Mouse (Mus musculus) gastrocnemius, postnatal 4 days (tissue): ENCODE measurements around the gene Fgfr2. TPM values are rescaled to one million over a fixed set of nuclear protein-coding genes. Genes with fewer than 3 reads are reported as not detected.

Experiments
- DNase-seq, 2 experiments: peaks; one replicate each; pipeline ENCODE4 v3.0.0; 2021 to 2022; ENCODE audit warnings: low spot score in 2 of 2, mixed read lengths in 2 of 2
- total RNA-seq, 2 experiments: library from RNA; stranded (reverse); gene quantifications; 2 replicates each; pipeline ENCODE4 v1.2.3; 2021

Gene Fgfr2
- total RNA-seq, 2 experiments from 2014 or later: 6.5 to 8.0 TPM

DNA sequence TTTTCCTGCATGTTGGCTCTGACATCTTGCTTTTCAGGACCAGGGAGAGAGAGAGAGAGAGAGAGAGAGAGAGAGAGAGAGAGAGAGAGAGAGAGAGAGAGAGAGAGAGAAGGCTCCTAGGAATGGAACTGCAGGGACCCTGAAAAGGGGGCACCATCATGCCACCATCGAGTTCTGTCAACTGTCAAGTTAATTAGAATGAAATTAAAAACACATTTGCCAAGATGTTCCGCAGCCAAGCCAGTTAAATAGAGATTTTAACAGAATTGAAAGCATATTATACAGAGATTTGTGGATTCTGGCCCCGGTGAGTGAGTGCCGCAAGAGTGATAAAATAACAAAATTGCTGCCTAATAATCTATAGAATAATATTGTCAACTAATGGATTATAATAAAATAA is 1400.8 kb downstream of the Fgfr2 start:
- no peak for DNase-seq

DNA sequence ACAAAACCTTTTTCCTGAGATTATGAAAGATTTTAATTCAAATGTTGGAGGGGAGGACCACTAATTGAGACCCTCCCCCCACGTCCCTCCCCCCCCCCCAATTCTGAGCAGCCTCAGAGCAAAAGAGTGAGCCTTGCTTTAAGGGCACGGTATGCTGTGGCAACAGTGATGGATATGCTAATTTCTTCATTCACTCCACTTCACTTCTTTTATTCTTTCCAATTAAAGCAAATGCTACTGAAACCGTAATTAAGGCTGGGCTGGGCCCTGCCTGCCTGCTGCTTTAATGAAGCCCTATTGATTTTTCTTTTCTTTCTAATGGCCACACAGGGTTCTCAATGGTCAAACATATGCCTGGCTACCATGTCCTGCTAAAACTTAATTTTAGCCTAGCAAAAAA is 1404.9 kb downstream of the Fgfr2 start:
- DNase-seq: no peak

DNA sequence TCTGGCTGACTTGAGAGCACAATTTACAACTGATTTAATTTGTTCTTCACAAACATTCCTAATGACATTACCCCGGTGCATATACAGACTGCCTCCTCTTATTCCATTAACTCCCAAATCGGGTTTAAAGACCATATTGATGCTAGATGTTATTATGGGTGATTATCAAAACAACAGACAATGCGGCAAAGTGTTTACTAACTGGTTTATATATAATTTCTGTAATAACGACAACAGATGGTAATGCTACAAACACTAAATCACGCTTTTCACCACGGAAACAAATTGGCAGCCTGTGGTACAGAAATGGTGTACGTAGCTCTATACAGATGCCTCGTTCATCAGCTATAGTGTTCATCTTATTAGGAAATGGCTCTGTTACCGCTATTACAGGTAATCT is 1410.1 kb downstream of the Fgfr2 start:
- no peak for DNase-seq

- DNase-seq: no peak
Measured at GRCm38 (mm10) chr7:131696889-131697288, 1426.3 kb downstream of the Fgfr2 start.

GRCm38 (mm10) chr7:131687324-131687723 is 1435.8 kb downstream of the Fgfr2 start:
- no peak for DNase-seq

GRCm38 (mm10) chr7:131677126-131677525 is 1446.0 kb downstream of the Fgfr2 start:
- DNase-seq: no peak

GRCm38 (mm10) chr7:131670586-131670985 is 1452.6 kb downstream of the Fgfr2 start:
- DNase-seq: no peak

GRCm38 (mm10) chr7:131669326-131669725 is 1453.8 kb downstream of the Fgfr2 start:
- DNase-seq: no peak

DNA sequence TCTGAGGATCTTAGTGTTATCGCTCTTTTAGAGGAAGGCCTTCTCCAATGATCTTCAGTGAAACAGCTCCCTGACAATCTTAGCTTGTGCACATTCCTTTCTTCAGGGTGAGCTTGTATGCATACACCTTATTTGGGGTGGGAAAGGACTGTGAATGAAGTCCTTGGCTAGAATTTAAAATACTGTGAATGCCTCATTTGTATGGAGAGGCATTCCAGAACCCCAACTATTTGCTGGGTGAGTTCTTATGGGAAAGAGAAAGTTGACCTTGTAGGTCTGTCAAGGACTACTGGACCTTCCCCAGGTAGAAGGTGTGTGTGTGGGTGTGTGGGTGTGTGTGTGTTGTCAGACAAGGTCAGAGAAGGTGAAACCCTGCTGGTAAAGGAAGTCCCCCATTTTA is 1462.4 kb downstream of the Fgfr2 start:
- no peak for DNase-seq

- DNase-seq: no peak
Measured at GRCm38 (mm10) chr7:131656017-131656416, 1467.1 kb downstream of the Fgfr2 start.

DNA sequence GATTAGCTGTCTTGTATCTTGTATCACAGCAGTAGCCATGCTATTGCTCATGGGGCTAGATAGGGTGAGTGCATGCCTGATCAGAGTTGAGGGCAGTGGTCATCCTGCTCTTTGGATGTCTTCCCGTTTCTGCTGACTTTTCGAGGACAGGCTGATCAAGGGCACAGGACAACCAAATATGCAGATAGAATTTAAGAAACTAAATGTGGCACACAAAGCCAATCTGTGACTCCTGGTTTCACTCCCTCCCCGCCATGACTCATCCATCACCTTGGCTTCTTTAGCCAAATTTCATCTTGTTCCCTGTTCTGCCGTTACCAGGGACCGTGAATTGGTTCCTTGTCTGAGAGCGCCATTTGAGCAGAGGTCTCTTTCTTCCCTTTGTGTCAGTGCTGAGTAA is 1469.7 kb downstream of the Fgfr2 start:
- DNase-seq: no peak

DNA sequence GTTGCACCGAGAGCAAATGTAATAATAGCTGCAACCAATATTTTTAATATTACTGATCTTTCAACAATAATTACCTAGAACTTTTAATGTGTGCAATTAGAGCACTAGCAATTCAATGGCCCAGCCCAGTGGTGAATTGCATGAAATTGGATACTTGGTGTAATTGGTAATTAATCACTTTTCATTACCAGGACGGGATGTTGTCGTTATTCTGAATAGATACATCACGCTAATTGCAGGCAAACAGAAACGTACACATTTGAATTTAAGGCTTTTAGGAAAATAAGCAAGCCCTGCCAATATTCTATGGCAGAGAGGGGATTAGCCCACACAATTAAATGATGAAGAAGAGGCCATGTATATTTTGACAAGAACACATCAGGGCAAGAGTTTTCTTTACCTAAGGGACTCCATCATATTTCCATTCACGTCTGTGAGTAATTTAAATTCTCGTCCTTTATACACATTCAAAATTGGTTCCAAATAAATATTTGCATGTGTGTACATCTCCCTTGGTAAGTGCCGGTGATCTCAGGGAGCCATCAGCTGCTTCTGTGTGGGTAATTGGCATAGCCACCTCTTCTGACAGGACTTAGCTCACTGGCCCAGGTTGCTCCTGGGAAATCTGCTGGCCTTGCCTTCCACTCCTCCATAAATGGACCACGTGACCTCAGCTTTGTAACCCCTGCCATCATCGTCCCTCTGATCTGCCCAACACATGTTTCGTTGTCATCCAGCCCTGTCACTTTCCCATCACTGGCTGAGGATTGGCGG is 1471.0 kb downstream of the Fgfr2 start:
- no peak for DNase-seq

- DNase-seq: no peak
Measured at GRCm38 (mm10) chr7:131650277-131650676, 1472.9 kb downstream of the Fgfr2 start.

DNA sequence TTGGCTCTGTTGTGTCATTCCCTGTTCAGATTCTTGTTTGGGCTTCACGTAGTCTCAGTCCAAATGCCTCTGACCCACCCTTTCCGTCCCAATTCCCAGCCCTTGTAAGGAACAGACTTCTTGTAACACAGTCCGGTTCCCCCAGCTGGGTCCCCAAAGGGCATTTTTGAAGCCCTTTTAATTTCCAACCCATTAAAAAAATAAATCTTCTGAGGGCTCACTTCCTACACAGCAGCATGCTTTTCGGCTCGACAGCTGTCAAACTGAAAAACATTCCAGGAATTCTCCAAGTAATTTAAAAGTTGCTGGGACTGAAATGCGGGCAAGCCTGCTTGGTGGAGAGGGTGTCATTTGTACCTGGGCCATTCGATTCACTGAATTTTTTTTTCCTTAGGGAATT is 1474.9 kb downstream of the Fgfr2 start:
- no peak for DNase-seq

- DNase-seq: no peak
Measured at GRCm38 (mm10) chr7:131647583-131647982, 1475.6 kb downstream of the Fgfr2 start.

GRCm38 (mm10) chr7:131644586-131644985 is 1478.6 kb downstream of the Fgfr2 start:
- DNase-seq: no peak

DNA sequence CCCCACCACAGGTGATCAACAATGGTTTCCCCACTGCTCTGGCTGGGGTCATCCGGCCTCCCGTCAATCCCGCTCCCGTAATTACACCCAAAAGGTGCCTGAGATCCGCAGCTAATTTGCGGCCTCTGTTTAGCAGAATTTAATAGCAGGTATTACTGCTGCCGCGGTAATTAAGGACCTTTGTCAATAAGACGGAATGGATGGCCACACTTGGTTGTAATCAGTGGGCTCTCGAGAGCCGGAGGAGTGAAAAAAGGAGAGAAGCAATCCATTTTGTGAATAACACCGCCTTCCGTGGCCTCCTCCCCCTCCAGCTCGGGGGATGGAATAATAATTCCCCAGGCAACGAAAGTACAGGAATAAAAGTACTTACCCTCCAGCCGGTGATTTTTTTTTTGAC is 1479.1 kb downstream of the Fgfr2 start:
- DNase-seq: no peak

GRCm38 (mm10) chr7:131643341-131643840 is 1479.8 kb downstream of the Fgfr2 start:
- no peak for DNase-seq

- no peak for DNase-seq
Measured at GRCm38 (mm10) chr7:131629562-131629961, 1493.6 kb downstream of the Fgfr2 start.

GRCm38 (mm10) chr7:131628846-131629391 is 1494.2 kb downstream of the Fgfr2 start:
- DNase-seq: no peak

- no peak for DNase-seq
Measured at GRCm38 (mm10) chr7:131628356-131628755, 1494.8 kb downstream of the Fgfr2 start.

DNA sequence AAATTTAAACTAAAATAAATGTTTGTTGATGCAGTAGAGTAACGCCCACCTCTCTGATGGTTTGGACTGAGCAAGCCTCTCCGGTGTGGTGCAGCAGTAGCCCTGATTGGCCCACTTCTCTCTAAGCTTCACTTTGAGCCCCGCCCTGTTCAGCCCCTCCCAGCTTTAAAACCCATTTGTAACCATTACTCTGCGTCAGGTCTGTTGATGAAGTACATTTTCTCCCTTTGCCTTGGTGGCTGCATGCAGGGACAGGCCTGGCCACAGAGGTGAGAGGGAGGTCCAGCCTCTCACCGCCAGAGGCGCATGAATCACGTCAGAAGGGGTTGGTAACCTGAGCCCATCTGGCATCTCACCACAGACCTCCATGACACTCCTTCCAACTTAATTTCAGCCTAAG is 1513.5 kb downstream of the Fgfr2 start:
- no peak for DNase-seq

DNA sequence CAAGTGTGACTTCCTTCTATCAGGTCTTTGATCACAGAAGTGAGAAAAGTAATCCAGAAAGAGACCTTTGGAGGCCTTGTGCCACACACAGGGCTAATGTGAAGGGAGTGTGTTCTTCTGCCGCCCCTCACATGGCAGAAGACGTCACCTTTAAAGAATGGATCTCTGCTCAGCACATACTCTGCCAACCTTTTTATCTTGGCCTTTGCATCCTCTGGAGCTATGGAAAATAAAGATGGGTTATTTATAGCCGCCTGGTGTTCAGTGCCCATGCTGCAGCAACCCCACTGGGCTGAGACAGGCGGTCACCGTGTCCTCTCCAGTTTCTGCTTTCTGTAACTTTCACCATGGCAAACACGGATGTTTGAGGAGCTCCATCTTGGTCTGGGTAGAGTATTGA is 1515.1 kb downstream of the Fgfr2 start:
- no peak for DNase-seq
